Mouse (Mus musculus) right cerebral cortex, adult 2 months (tissue): ENCODE measurements at regions not wholly inside any gene's neighbourhood (a gene's known extent, or its start where the extent isn't known, plus 50 kb on each side); places are given as distances from the start of the nearest gene placed in this dataset.

Experiments used
- DNase-seq, 2 experiments: peaks; one replicate each; pipeline ENCODE4 v3.0.0; 2021 to 2022; ENCODE audit warnings: low spot score in 2 of 2

GRCm38 (mm10) chr2:21908813-21909480, 318.4 kb upstream of the Myo3a start:
- DNase-seq = no peak

DNA sequence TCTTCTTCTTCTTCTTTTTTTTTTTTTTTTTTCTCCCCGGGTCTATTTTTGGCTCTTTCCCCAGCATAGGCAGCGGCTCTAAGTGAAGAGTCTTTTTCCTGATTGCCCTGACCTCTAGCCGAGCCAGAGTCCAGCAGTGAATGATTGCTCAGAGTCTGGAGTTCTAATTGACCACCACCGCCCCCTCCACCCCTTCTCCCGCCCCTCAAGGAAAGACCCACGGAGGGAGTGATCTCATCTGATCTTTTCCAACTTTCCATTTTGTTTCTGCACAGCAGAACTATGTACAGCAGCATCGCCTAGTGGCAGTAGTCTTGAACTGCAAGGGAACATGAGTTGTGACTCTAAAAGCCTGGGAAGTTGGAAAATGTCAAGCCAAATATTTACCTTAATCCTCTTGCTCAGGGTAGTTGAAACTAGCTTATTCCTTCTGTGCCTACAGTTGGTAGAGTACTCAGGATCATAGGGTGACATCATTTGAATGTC, 317.8 kb upstream of the Myo3a start:
- peak; percentile 84 to 91 for DNase-seq

DNA sequence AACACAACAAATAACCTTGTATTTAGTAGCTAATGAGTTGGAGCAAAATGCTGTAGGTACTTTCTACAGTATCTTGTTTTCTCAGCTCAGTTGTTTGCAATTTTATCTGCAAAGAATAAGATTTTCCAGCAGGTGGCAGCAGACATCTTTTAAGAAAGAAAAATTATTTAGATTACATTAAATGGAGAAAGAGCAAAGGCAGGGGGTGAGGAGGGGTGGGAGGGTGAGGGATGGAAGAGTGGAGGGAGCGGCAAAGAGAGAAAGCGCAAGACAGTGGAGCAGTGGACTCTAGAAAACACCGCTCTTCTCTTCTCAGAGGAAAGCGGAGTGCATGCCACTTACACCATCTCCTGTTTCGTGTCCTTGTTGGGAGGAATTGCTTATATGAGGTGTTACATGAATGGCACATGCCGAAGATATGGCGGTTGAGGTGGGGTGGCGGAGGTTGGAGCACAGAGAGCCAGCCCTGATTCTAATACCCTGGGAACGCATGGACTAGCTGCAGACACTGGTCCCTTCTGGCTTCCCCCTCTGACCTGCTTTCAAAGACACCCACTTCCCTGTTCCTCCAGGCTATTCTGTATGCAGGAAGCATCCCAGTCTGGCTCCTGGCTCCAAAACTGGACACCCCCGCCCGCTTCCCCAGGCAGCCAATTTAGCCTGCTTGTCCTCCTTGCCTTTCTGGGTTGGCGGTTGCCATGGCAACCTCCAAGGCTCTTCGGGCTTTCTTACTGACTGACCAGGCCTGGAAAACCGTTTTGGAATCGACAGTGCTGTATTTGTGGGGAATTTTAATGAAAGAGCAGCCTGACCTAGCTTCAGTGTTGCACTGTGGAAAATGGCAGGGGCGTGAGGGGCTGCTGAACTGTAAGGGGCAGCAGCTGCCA, 309.3 kb upstream of the Myo3a start:
- peak; percentile 89 to 93 for DNase-seq

DNA sequence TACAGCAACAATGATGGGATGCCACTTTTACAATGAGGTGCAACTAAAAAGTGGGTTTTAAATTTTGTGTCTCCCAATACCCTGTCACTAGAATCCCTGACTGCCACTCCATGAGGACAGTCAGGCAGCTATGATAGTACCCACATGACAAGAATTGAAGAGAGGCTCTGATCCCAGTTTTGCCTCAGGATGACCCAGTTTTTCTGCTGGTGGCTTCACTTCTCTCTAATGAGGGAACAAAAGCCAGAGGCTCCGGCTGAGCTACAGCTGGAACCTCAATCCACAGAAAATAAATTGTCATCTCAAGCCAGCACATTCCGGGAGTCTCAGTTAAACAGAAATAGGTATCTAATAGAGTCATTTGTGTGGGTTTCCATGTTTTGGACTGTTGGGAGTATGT, 308.2 kb upstream of the Myo3a start:
- DNase-seq = peak in 1 of 2 experiments; percentile 41

GRCm38 (mm10) chr2:21927656-21928055, 299.6 kb upstream of the Myo3a start:
- DNase-seq = no peak

GRCm38 (mm10) chr2:21939993-21940392, 287.3 kb upstream of the Myo3a start:
- no peak for DNase-seq

DNA sequence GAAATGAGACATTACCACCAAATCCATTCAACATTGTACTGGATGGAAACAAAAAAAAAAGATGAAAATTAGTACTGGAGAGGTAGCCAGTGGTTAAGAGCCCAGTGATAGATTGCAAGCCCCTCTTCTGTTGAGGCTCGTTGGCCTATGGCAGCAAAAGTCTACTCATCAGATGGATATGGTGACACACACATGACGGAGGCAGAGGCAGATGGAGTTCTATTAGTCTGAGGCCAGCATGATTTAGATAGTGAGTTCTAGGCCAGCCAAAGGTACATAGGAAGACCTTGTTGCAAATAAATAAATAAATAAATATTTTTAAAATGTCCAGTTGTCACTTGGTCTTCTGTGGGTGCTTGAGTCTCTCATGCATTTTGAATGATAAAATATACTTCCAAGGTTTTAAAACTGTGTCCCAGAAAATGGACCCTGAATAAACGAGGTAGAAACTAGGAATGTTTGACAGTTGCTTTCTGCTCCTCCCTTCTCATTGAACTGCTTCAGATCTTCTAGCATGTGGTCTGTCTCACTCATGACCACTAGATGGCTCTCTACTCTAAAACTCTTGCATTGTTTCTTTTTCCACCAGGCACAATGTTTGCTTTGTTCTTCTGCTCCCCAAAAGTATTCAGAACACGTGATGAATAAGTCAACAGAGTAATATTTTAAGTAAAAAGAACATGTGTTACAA, 286.4 kb upstream of the Myo3a start:
- peak; percentile 26 to 56 for DNase-seq

DNA sequence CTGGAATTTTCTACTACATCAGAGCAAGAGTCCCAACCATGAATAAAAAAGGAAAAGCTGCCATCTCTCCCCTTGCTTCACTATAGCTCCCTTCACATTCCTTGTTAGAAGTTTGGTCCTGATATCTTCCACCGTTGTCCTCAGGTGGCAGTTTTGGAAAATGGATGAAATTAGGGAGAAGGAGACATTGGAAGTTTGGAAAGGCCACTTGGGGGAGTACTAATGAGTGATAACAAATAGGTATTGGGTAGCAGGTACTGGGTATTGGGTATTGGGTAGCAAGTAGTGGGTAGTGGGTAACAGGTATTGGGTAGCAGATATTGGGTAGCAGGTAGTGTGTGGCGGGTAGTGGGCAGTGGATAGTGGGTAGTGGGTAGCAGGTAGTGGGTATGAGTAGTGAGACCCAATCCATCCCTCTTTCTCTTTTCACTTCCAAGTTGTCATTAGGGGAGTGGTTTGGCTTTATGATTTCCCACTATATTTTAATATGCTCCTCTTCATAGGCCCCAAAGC, 285.8 kb upstream of the Myo3a start:
- no peak for DNase-seq

DNA sequence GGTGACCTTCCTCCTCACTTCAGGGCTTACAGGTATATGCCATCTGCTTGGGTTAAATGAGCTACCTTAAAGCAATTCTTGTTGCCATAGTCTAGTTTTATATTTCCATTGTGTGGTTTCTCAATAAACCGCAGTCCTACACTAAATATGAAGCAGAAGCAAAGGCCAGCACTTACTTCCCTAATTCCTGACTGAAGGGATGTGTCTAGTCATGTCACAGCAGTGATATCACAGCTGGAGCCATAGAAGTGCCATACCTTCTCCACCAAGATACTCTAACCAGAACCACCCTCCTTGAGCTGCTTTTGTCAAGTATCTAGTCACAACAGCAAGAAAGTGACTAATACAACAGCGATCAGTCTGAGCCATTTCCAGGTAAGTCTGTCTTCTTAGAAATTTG, 283.6 kb upstream of the Myo3a start:
- DNase-seq = no peak

GRCm38 (mm10) chr2:21946484-21946883, 280.8 kb upstream of the Myo3a start:
- no peak for DNase-seq

DNA sequence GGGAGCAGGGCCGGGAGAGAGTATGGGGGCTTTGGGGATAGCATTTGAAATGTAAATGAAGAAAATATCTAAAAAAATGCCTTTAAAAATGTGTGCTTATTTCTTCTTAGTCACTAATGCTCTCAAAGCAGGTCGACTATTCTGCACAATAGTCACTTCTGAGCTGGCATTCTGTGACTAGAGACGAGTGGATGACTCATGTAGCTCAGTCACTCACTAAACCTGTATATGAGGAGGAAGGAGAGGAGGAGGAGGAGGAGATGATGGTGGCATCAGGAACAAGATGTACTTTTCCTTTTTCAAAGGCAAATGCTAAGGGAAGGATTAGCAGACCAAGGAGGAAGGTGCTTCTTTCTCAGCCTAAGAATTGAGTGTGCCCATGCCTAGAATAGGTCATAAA, 276.0 kb upstream of the Myo3a start:
- peak in 1 of 2 experiments; percentile 18 for DNase-seq

GRCm38 (mm10) chr2:21956112-21956963, 271.0 kb upstream of the Myo3a start:
- no peak for DNase-seq

- DNase-seq = peak; percentile 50 to 64
Measured at GRCm38 (mm10) chr2:21958365-21958764, 268.9 kb upstream of the Myo3a start.

DNA sequence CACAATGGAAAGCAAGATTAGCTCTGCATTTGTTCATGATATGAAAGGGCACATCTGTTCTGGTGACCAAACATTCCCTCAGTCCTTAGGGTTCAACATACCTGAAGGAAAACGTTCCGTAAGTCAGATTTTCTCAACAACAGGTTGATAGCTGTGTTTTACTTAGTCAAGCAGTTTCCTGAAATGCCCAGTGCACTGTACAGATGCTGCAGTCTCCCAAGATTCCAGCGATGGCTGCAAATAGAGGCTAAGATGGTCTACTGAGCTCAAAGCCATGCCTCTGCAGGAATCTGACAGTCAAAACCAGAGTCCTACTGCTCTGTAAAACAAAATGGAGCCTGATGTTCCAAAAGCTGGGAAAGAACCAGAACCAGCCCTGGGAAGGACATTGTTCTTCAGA, 268.5 kb upstream of the Myo3a start:
- DNase-seq = no peak

DNA sequence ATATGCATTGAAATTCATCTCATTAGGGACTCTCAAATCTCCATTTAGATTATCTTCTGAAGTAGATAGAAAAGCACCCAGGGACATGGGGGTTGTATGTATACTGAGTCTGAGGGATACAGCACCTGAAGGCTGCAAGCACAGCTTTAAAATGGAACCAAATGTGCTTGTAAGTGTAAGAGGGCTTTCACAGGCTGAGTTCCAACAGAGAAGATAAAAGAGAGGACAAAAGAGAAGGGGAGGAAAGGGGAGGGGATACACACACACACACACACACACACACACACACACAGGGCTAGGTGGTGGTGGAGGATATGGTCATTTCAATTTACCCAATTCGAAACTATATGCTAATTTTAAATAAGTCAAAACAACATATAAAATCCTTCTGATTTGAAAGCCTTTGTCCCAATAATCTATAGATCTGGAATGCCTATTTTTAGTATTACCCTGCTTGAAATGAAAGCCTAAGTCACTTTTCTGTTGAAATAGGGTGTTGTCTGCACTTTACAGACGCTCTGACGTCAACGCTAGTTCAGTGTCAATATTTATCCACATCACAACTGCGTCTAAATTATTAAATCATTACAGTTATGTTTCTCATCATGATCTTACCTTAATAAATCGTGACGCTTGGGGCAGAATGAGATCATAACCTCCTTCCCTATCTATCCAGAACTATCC, 263.8 kb upstream of the Myo3a start:
- no peak for DNase-seq

DNA sequence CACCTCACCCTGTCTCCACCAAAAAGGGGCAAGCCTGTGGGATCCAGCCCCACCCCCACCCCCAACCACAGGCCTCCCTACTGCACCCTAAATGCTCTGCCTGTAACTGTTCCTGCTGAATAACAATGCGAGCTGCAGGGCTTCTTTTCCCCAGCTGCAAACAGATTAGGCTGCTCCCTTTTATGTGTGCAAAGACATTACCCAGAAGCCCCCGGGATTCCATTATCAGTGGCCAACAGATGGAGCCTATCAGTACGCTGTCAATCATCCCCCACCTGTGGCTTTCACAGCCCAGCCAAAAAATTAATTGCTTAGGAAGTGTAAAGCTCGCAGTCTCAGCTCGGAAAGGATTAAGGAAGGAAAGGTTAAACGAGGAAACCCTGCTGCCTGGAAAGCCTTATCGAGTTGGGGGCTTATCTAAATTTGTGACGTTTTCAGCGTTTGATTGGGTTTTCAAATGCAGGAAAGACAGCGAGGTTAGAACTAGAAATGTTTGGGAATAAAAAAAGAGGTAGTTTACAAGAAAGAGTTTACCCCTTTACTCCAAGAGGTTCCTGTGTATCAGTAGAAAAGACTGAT, 263.2 kb upstream of the Myo3a start:
- no peak for DNase-seq

DNA sequence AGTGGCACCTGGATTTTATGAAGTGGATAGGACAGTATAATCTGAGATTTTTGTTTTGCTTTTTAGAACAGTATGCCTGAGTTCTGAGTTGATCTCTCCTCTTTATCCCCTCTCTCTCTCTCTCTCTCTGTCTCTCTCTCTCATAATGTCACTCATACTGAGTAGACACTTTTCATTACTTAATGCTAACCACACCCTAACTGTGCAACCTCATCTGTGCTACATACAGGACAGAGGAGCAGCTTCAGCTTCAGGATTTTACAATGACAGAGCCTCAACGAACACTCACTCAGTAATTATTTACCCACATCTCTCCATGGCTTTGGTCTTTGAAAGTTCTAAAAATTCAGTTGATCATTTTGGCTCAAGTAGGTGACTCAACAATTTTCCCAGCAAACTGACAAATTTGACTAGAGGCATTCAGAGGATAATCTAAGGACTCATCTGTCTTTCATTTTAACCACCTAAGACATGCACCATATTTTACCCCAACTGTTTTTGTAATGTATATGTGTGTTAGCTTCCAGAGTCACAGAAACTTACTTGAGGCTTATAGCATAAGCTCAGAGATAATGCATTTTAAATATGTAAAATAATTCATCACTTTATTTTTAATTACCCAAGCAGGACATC, 256.4 kb upstream of the Myo3a start:
- DNase-seq = no peak

GRCm38 (mm10) chr2:21974599-21974998, 252.7 kb upstream of the Myo3a start:
- no peak for DNase-seq

DNA sequence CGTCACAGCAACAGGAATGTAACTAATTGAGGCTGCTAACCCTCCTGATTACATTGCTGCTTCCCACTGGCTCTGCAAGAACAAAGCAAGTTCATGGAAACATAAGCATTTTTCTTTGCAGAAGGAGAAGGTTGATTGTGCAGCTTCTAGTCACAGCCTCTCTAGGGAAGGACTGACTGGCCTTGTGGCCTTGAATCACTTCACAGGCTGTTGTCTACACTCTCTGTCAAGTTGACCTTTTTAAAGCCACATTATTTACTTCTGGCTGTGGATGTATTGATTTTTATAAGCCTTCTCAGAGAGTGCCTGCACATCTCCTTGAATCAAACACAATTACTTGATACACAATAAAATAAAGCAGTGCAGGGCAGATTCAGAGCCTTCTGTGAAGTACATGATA, 251.8 kb upstream of the Myo3a start:
- DNase-seq = no peak

- no peak for DNase-seq
Measured at GRCm38 (mm10) chr2:21976337-21976736, 251.0 kb upstream of the Myo3a start.
